Comparison of ENCODE assay signal across 28 mouse cellular contexts in genomic region chr13:101419457-101420025, GRCm38 (mm10).
DNase-seq lines count a peak whose midpoint lies in the region; ATAC-seq lines count a peak whose summit lies in the region.
"Had no signal": no experiment of that assay in that cellular context is flagged by ENCODE, and none has a peak within 500 bp of the region (broad histone marks: within the 10 kb centered on the region; RNA-seq: fewer than 3 reads in every experiment).

No protein-coding gene starts in this region.

- H3K27me3 ChIP-seq in forebrain, embryonic 16.5 days (replicated peaks; ENCODE audit: control insufficient read depth, insufficient read depth, low read length), result no peaks in the 10 kb centered on the region
- no peaks in the 10 kb centered on the region for H3K27me3 ChIP-seq in forebrain, embryonic 11.5 days (ENCODE audit: control insufficient read depth, insufficient read depth, low read length)
- H3K27me3 ChIP-seq in midbrain, embryonic 13.5 days, result no peaks in the 10 kb centered on the region; the same call in 1 of the 2 replicates
- H3K27me3 ChIP-seq in midbrain, embryonic 10.5 days (ENCODE audit: low read depth, poor library complexity, severe bottlenecking), result no peaks in the 10 kb centered on the region
- H3K27me3 ChIP-seq in stomach, embryonic 14.5 days (ENCODE audit: control insufficient read depth, insufficient read depth, low read length), result no peaks in the 10 kb centered on the region
- H3K27me3 ChIP-seq: embryonic facial prominence, embryonic 15.5 days; hindbrain, embryonic 13.5 days; liver, embryonic 15.5 days; lung, embryonic 15.5 days; neural tube, embryonic 15.5 days had no signal

- H3K36me3 ChIP-seq in forebrain, embryonic 16.5 days (ENCODE audit: control insufficient read depth, insufficient read depth), result no peaks in the 10 kb centered on the region
- H3K36me3 ChIP-seq in forebrain, embryonic 11.5 days (ENCODE audit: control insufficient read depth, insufficient read depth, low read length), result no peaks in the 10 kb centered on the region
- no peaks in the 10 kb centered on the region for H3K36me3 ChIP-seq in midbrain, embryonic 13.5 days
- H3K36me3 ChIP-seq in midbrain, embryonic 10.5 days, result no peaks in the 10 kb centered on the region
- H3K36me3 ChIP-seq in stomach, embryonic 14.5 days (ENCODE audit: control insufficient read depth, insufficient read depth, low read length), result no peaks in the 10 kb centered on the region
- H3K36me3 ChIP-seq: embryonic facial prominence, embryonic 15.5 days; hindbrain, embryonic 13.5 days; limb, embryonic 10.5 days; liver, embryonic 15.5 days; lung, embryonic 15.5 days; neural tube, embryonic 15.5 days had no signal

- no peak overlapping the region for H3K4me3 ChIP-seq in forebrain, embryonic 16.5 days (replicated peaks; ENCODE audit: low read length)
- H3K4me3 ChIP-seq in forebrain, embryonic 11.5 days (ENCODE audit: low read depth, low read length), result no peak overlapping the region
- H3K4me3 ChIP-seq in midbrain, embryonic 13.5 days (replicated peaks), result no peak overlapping the region
- H3K4me3 ChIP-seq in midbrain, embryonic 10.5 days, result no peak overlapping the region
- H3K4me3 ChIP-seq in stomach, embryonic 14.5 days (ENCODE audit: low read depth, low read length), result no peak overlapping the region
- H3K4me3 ChIP-seq: embryonic facial prominence, embryonic 15.5 days; heart, adult 2 months; hindbrain, embryonic 13.5 days; left cerebral cortex, adult 2 months; limb, embryonic 10.5 days; liver, embryonic 15.5 days; lung, embryonic 15.5 days; neural tube, embryonic 15.5 days had no signal

- DNase-seq in forebrain, embryonic 11.5 days (ENCODE audit: low spot score), result no peak
- no peak for DNase-seq in midbrain, embryonic 10.5 days (ENCODE audit: low spot score)
- peak; percentile 73 for DNase-seq in gonadal fat pad, adult 2 months (ENCODE audit: low read depth)
- no peak for DNase-seq in natural killer cell, adult 2 months (ENCODE audit: low spot score in 2 of 2)
- DNase-seq: adrenal gland, adult 8-10 months; cerebellum, adult 18-20 months; cerebellum, postnatal 36 days; embryo, embryonic 11 days; gastrocnemius, postnatal 14 days; heart, adult 2 months; kidney, adult 18-20 months; layer of hippocampus, adult 9-11 months; liver; lung, postnatal 4 days; right cerebral cortex, postnatal 25 days; spleen, adult 18-20 months; thymus, postnatal 36 days had no signal

- WGBS in forebrain, embryonic 16.5 days, result 56% methylated on average over 7 of the region's 7 CpGs
- WGBS in forebrain, embryonic 11.5 days, result 83% methylated on average over 7 of the region's 7 CpGs
- WGBS in midbrain, embryonic 13.5 days, result 65% methylated on average over 7 of the region's 7 CpGs
- 82% methylated on average over 7 of the region's 7 CpGs for WGBS in midbrain, embryonic 10.5 days
- 80% methylated on average over 7 of the region's 7 CpGs for WGBS in stomach, embryonic 14.5 days

- no peaks in the 10 kb centered on the region for H3K9me3 ChIP-seq in forebrain, embryonic 16.5 days (ENCODE audit: control insufficient read depth, low read length)
- no peaks in the 10 kb centered on the region for H3K9me3 ChIP-seq in forebrain, embryonic 11.5 days (ENCODE audit: control insufficient read depth, low read length)
- H3K9me3 ChIP-seq in midbrain, embryonic 13.5 days, result no peaks in the 10 kb centered on the region
- H3K9me3 ChIP-seq in midbrain, embryonic 10.5 days (replicated peaks), result no peaks in the 10 kb centered on the region
- H3K9me3 ChIP-seq in stomach, embryonic 14.5 days (ENCODE audit: control insufficient read depth, low read depth, low read length), result no peaks in the 10 kb centered on the region
- H3K9me3 ChIP-seq: embryonic facial prominence, embryonic 15.5 days; hindbrain, embryonic 13.5 days; limb, embryonic 10.5 days; liver, embryonic 15.5 days; lung, embryonic 15.5 days; neural tube, embryonic 15.5 days had no signal

- H3K9ac ChIP-seq in forebrain, embryonic 16.5 days (replicated peaks; ENCODE audit: low read depth, low read length), result no peak overlapping the region
- no peak overlapping the region for H3K9ac ChIP-seq in forebrain, embryonic 11.5 days (ENCODE audit: low read length)
- H3K9ac ChIP-seq in midbrain, embryonic 13.5 days (replicated peaks), result no peak overlapping the region
- H3K9ac ChIP-seq in stomach, embryonic 14.5 days (replicated peaks; ENCODE audit: low read depth, low read length), result no peak overlapping the region
- H3K9ac ChIP-seq: embryonic facial prominence, embryonic 15.5 days; hindbrain, embryonic 13.5 days; liver, embryonic 15.5 days; lung, embryonic 15.5 days; neural tube, embryonic 15.5 days had no signal

- no peak overlapping the region for H3K27ac ChIP-seq in forebrain, embryonic 16.5 days (ENCODE audit: low read length)
- H3K27ac ChIP-seq in forebrain, embryonic 11.5 days (ENCODE audit: low read depth, low read length), result no peak overlapping the region
- no peak overlapping the region for H3K27ac ChIP-seq in midbrain, embryonic 13.5 days
- no peak overlapping the region for H3K27ac ChIP-seq in midbrain, embryonic 10.5 days (replicated peaks)
- no peak overlapping the region for H3K27ac ChIP-seq in stomach, embryonic 14.5 days (ENCODE audit: low read length)
- H3K27ac ChIP-seq: embryonic facial prominence, embryonic 15.5 days; heart, adult 2 months; hindbrain, embryonic 13.5 days; left cerebral cortex, adult 2 months; limb, embryonic 10.5 days; liver, embryonic 15.5 days; lung, embryonic 15.5 days; neural tube, embryonic 15.5 days had no signal

- peak; percentile 58; the same call in 1 of the 2 replicates for ATAC-seq in forebrain, embryonic 16.5 days
- ATAC-seq in forebrain, embryonic 11.5 days (replicated peaks; ENCODE audit: low FRiP score), result no peak
- peak; percentile 75; the same call in 1 of the 2 replicates for ATAC-seq in midbrain, embryonic 13.5 days
- 0 out of 2 replicates have a peak, but pooled peaks have one; percentile 49 for ATAC-seq in stomach, embryonic 14.5 days (ENCODE audit: insufficient number of reproducible peaks, insufficient read depth, low FRiP score, low read depth)
- ATAC-seq: inflammation-experienced regulatory T-cells, adult 6 months had no signal

- no peak overlapping the region for H3K4me2 ChIP-seq in forebrain, embryonic 16.5 days (ENCODE audit: low read length)
- H3K4me2 ChIP-seq in forebrain, embryonic 11.5 days (ENCODE audit: low read depth, low read length, severe bottlenecking), result no peak overlapping the region
- no peak overlapping the region for H3K4me2 ChIP-seq in midbrain, embryonic 13.5 days (replicated peaks)
- no peak overlapping the region for H3K4me2 ChIP-seq in stomach, embryonic 14.5 days (replicated peaks; ENCODE audit: low read depth, low read length)
- H3K4me2 ChIP-seq: embryonic facial prominence, embryonic 15.5 days; hindbrain, embryonic 13.5 days; liver, embryonic 15.5 days; lung, embryonic 15.5 days; neural tube, embryonic 15.5 days had no signal

- H3K4me1 ChIP-seq in forebrain, embryonic 16.5 days (replicated peaks; ENCODE audit: control insufficient read depth, insufficient read depth, low read length), result peaks cover 3% of the 10 kb centered on the region
- H3K4me1 ChIP-seq in forebrain, embryonic 11.5 days (replicated peaks; ENCODE audit: control insufficient read depth, insufficient read depth, low read length), result no peaks in the 10 kb centered on the region
- H3K4me1 ChIP-seq in midbrain, embryonic 13.5 days (replicated peaks), result no peaks in the 10 kb centered on the region; the same call in 1 of the 2 replicates
- H3K4me1 ChIP-seq in midbrain, embryonic 10.5 days, result no peaks in the 10 kb centered on the region
- H3K4me1 ChIP-seq in stomach, embryonic 14.5 days (ENCODE audit: control insufficient read depth, insufficient read depth, low read length), result no peaks in the 10 kb centered on the region
- H3K4me1 ChIP-seq: embryonic facial prominence, embryonic 15.5 days; limb, embryonic 10.5 days; liver, embryonic 15.5 days; lung, embryonic 15.5 days; neural tube, embryonic 15.5 days had no signal
